ENCODE assay signal across 21 mouse cellular contexts in the genomic region with DNA sequence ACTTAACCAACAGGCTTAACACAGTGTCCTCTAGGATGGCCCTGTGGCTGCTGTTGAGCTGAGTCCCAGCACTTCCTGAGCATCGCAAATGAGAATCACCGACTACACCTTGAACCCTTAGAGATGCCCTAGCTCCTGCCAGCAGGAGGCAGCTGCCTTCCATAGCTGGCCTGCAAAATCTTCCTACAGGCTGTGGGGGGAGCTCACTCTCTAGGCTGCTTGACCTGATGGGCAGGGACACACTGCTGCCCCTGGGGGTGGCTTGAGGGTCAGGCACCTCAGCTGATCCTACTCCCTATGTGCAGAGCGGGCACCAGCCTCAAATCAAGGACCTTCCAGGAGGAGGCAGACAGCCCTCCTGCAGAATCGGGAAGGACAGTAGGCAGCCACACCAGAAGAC. TPM values are rescaled to one million over a fixed set of nuclear protein-coding genes. Genes with fewer than 3 reads are reported as not detected.
DNase-seq lines count a peak whose midpoint lies in the region; ATAC-seq and TF ChIP-seq lines count a peak whose summit lies in the region.
"Had no signal": no experiment of that assay in that cellular context is flagged by ENCODE, and none has a peak within 500 bp of the region (broad histone marks: within the 10 kb centered on the region; RNA-seq: fewer than 3 reads in every experiment).

No protein-coding gene starts in this region.

- no peak for ATAC-seq in kidney, postnatal 0 days (replicated peaks; ENCODE audit: low FRiP score, low read depth)
- ATAC-seq in midbrain, postnatal 0 days (ENCODE audit: low FRiP score), result no peak
- no peak for ATAC-seq in midbrain, embryonic 14.5 days (ENCODE audit: low FRiP score, low TSS enrichment)
- ATAC-seq in Patski, result no peak
- ATAC-seq in erythroblast, adult 5-6 weeks (replicated peaks; ENCODE audit: low FRiP score, poor library complexity, severe bottlenecking), result no peak
- ATAC-seq: forebrain, embryonic 14.5 days had no signal

- DNase-seq in kidney, postnatal 0 days (ENCODE audit: low spot score), result no peak
- DNase-seq in kidney, adult 18-20 months, result no peak
- no peak for DNase-seq in midbrain, postnatal 0 days (ENCODE audit: low spot score)
- no peak for DNase-seq in midbrain, embryonic 14.5 days
- no peak for DNase-seq in Patski (ENCODE audit: low read depth, low spot score)
- DNase-seq in retina, postnatal 1 day, result peak; percentile 46
- DNase-seq: adrenal gland, adult 2 months; cerebellum, adult 9-10 months; heart, adult 18-20 months; heart, postnatal 10 days; kidney, adult 9 months; lung, postnatal 14 days; right cerebral cortex, postnatal 14 days; thymus, adult 2 months had no signal

- no peaks in the 10 kb centered on the region for H3K4me1 ChIP-seq in kidney, postnatal 0 days (replicated peaks; ENCODE audit: insufficient read depth, low read length)
- H3K4me1 ChIP-seq in midbrain, postnatal 0 days (ENCODE audit: insufficient read depth, low read length), result no peaks in the 10 kb centered on the region
- H3K4me1 ChIP-seq in midbrain, embryonic 14.5 days (ENCODE audit: control insufficient read depth, insufficient read depth, low read length), result no peaks in the 10 kb centered on the region
- H3K4me1 ChIP-seq: embryonic facial prominence, embryonic 15.5 days had no signal

- no peak overlapping the region for H3K4me2 ChIP-seq in kidney, postnatal 0 days (ENCODE audit: low read length)
- no peak overlapping the region for H3K4me2 ChIP-seq in midbrain, postnatal 0 days (ENCODE audit: low read depth, low read length, poor library complexity, severe bottlenecking)
- H3K4me2 ChIP-seq in midbrain, embryonic 14.5 days (ENCODE audit: low read length), result no peak overlapping the region
- H3K4me2 ChIP-seq: embryonic facial prominence, embryonic 15.5 days; hindbrain, embryonic 14.5 days; limb, embryonic 13.5 days; midbrain, embryonic 11.5 days had no signal

- POLR2A ChIA-PET in Patski (lab: Charles Lee), result interaction anchor here (0.8 kb wide), 2 partner anchors 11 to 25 kb away, joined by 3 to 4 read pairs; no protein-coding TSS in a partner anchor

- no peak overlapping the region for H3K9ac ChIP-seq in kidney, postnatal 0 days (ENCODE audit: low read depth, low read length)
- H3K9ac ChIP-seq in midbrain, postnatal 0 days (replicated peaks; ENCODE audit: low read length, poor library complexity, severe bottlenecking), result no peak overlapping the region
- no peak overlapping the region for H3K9ac ChIP-seq in midbrain, embryonic 14.5 days (replicated peaks; ENCODE audit: low read length)
- H3K9ac ChIP-seq: embryonic facial prominence, embryonic 15.5 days; hindbrain, embryonic 14.5 days; limb, embryonic 13.5 days had no signal

- H3K9me3 ChIP-seq in kidney, postnatal 0 days (replicated peaks; ENCODE audit: low read length), result no peaks in the 10 kb centered on the region
- H3K9me3 ChIP-seq in midbrain, postnatal 0 days (ENCODE audit: low read length), result no peaks in the 10 kb centered on the region
- H3K9me3 ChIP-seq in midbrain, embryonic 14.5 days (ENCODE audit: control insufficient read depth, low read length), result no peaks in the 10 kb centered on the region
- H3K9me3 ChIP-seq: embryonic facial prominence, embryonic 15.5 days had no signal

- H3K27me3 ChIP-seq in kidney, postnatal 0 days (ENCODE audit: insufficient read depth, low read length), result no peaks in the 10 kb centered on the region
- no peaks in the 10 kb centered on the region for H3K27me3 ChIP-seq in midbrain, postnatal 0 days (ENCODE audit: insufficient read depth, low read length)
- no peaks in the 10 kb centered on the region for H3K27me3 ChIP-seq in midbrain, embryonic 14.5 days (ENCODE audit: control insufficient read depth, insufficient read depth, low read length)
- H3K27me3 ChIP-seq in Patski, result no peaks in the 10 kb centered on the region
- H3K27me3 ChIP-seq: embryonic facial prominence, embryonic 15.5 days; limb, embryonic 13.5 days had no signal

- H3K4me3 ChIP-seq in kidney, postnatal 0 days (replicated peaks; ENCODE audit: low read depth, low read length), result no peak overlapping the region
- no peak overlapping the region for H3K4me3 ChIP-seq in midbrain, postnatal 0 days (ENCODE audit: low read depth, low read length)
- no peak overlapping the region for H3K4me3 ChIP-seq in midbrain, embryonic 14.5 days (replicated peaks; ENCODE audit: low read depth, low read length)
- H3K4me3 ChIP-seq: embryonic facial prominence, embryonic 15.5 days; limb, embryonic 13.5 days; myocyte had no signal

- in situ Hi-C loops in Patski (cut with MboI; ENCODE audit: low pct_unique_long_range_greater_than_20kb), result loop anchor here (5.0 kb wide), 1 partner anchor 65 kb away; no protein-coding TSS in a partner anchor

- WGBS in kidney, postnatal 0 days, result 79% methylated on average over 4 of the region's 4 CpGs
- WGBS in midbrain, postnatal 0 days, result 83% methylated on average over 4 of the region's 4 CpGs
- WGBS in midbrain, embryonic 14.5 days, result 80% methylated on average over 4 of the region's 4 CpGs

- CTCF ChIA-PET in Patski (lab: Charles Lee), result interaction anchor here (0.9 to 1.7 kb wide), 5 partner anchors 10 to 35 kb away, joined by 3 to 6 read pairs (median 4); a partner anchor contains a TSS

- H3K36me3 ChIP-seq in kidney, postnatal 0 days (ENCODE audit: insufficient read depth, low read length), result peaks cover 20% of the 10 kb centered on the region; the same call in 1 of the 2 replicates
- H3K36me3 ChIP-seq in midbrain, postnatal 0 days (ENCODE audit: insufficient read depth, low read length), result no peaks in the 10 kb centered on the region
- H3K36me3 ChIP-seq in midbrain, embryonic 14.5 days (ENCODE audit: control insufficient read depth, insufficient read depth, low read length), result no peaks in the 10 kb centered on the region

- no peak overlapping the region for H3K27ac ChIP-seq in kidney, postnatal 0 days
- H3K27ac ChIP-seq in midbrain, postnatal 0 days (ENCODE audit: low read depth, low read length), result no peak overlapping the region
- H3K27ac ChIP-seq in midbrain, embryonic 14.5 days (replicated peaks; ENCODE audit: low read depth, low read length), result no peak overlapping the region
- H3K27ac ChIP-seq: embryonic facial prominence, embryonic 15.5 days; hindbrain, embryonic 14.5 days; limb, embryonic 13.5 days had no signal

- peak; percentile 41 for TF ChIP-seq CTCF in kidney, postnatal 0 days (IDR thresholded peaks at IDR 0.05; ENCODE audit: low read depth)
- peak; percentile 26; the same call in 1 of the 2 replicates for TF ChIP-seq CTCF in midbrain, postnatal 0 days (IDR thresholded peaks at IDR 0.05)
- TF ChIP-seq CTCF in Patski (IDR thresholded peaks at IDR 0.05), result peak; percentile 21

RNA-seq across cellular contexts. Expression of a gene that starts 31.0 kb away (rescaled TPM):
- polyA plus RNA-seq in kidney, postnatal 0 days (2015; fragmentation: Nextera tagmentation; extraction: Ambion mirVana), result 0.93 and 0.96 TPM in 2 replicates
- total RNA-seq in midbrain, postnatal 0 days (2014; rRNA removed), result 0.27 and 1.2 TPM in 2 replicates
- 0.93 and 1.3 TPM in 2 replicates for polyA plus RNA-seq in midbrain, postnatal 0 days (2015; fragmentation: Nextera tagmentation; extraction: Ambion mirVana)
- polyA plus RNA-seq in midbrain, embryonic 14.5 days (2014; fragmentation: Nextera tagmentation; extraction: Ambion mirVana), result 0.37 and 0.53 TPM in 2 replicates
- polyA plus RNA-seq in Patski (2021), result 0.64 TPM
- 0.63 TPM in 1 of 2 replicates, not detected in the other for total RNA-seq in erythroblast, adult 5-6 weeks (2015; ENCODE audit: low replicate concordance)
- not detected in 2 replicates for total RNA-seq in erythroblast, adult 5-6 weeks (2017; ENCODE audit: low replicate concordance)

RNA-seq across cellular contexts. Expression of a gene that starts 35.5 kb away (rescaled TPM):
- 70.8 and 81.4 TPM in 2 replicates for polyA plus RNA-seq in kidney, postnatal 0 days (2015; fragmentation: Nextera tagmentation; extraction: Ambion mirVana)
- total RNA-seq in midbrain, postnatal 0 days (2014; rRNA removed), result 29.1 and 35.8 TPM in 2 replicates
- polyA plus RNA-seq in midbrain, postnatal 0 days (2015; fragmentation: Nextera tagmentation; extraction: Ambion mirVana), result 15.7 and 17.4 TPM in 2 replicates
- polyA plus RNA-seq in midbrain, embryonic 14.5 days (2014; fragmentation: Nextera tagmentation; extraction: Ambion mirVana), result 9.3 and 19.2 TPM in 2 replicates
- polyA plus RNA-seq in Patski (2021), result 109 TPM
- 11.0 and 15.0 TPM in 2 replicates for total RNA-seq in erythroblast, adult 5-6 weeks (2015; ENCODE audit: low replicate concordance)
- 11.4 and 19.5 TPM in 2 replicates for total RNA-seq in erythroblast, adult 5-6 weeks (2017; ENCODE audit: low replicate concordance)

RNA-seq across cellular contexts. Expression of a gene that starts 56.7 kb away (rescaled TPM):
- polyA plus RNA-seq in kidney, postnatal 0 days (2015; fragmentation: Nextera tagmentation; extraction: Ambion mirVana), result 0.61 and 0.70 TPM in 2 replicates
- 1.9 and 5.3 TPM in 2 replicates for total RNA-seq in midbrain, postnatal 0 days (2014; rRNA removed)
- polyA plus RNA-seq in midbrain, postnatal 0 days (2015; fragmentation: Nextera tagmentation; extraction: Ambion mirVana), result 29.5 and 30.0 TPM in 2 replicates
- 4.6 and 7.5 TPM in 2 replicates for polyA plus RNA-seq in midbrain, embryonic 14.5 days (2014; fragmentation: Nextera tagmentation; extraction: Ambion mirVana)
- not detected for polyA plus RNA-seq in Patski (2021)
- not detected in 2 replicates for total RNA-seq in erythroblast, adult 5-6 weeks (2015; ENCODE audit: low replicate concordance)
- total RNA-seq in erythroblast, adult 5-6 weeks (2017; ENCODE audit: low replicate concordance), result not detected in 2 replicates
- total RNA-seq: heart, adult 18-20 months; heart, postnatal 10 days had no signal
- polyA plus RNA-seq: myocyte had no signal
